Mouse (Mus musculus) small intestine, adult 2 months (tissue): Measurements from ENCODE around the gene Cd2. TPM values are rescaled to one million over a fixed set of nuclear protein-coding genes. Genes with fewer than 3 reads are reported as not detected.

Experiments used
- H3K27ac ChIP-seq: fragments of 200-500 bp; 2 replicates; pipeline ENCODE4 v1.5.1; 2012; ENCODE audit warnings: low read depth, low read length, control low read depth, inconsistent platforms; ENCODE audit not compliant: insufficient read depth
- H3K27me3 ChIP-seq: fragments of 200-500 bp; 2 replicates; pipeline ENCODE4 v1.6.1; 2012; ENCODE audit warnings: mild to moderate bottlenecking, moderate library complexity, low read length, inconsistent platforms; ENCODE audit not compliant: control insufficient read depth, insufficient read depth
- H3K36me3 ChIP-seq: fragments of 200-500 bp; 2 replicates; pipeline ENCODE4 v1.6.1; 2012; ENCODE audit warnings: mild to moderate bottlenecking, low read length, control low read depth, inconsistent platforms; ENCODE audit not compliant: control insufficient read depth, insufficient read depth
- H3K4me1 ChIP-seq: fragments of 200-500 bp; 2 replicates; pipeline ENCODE4 v1.6.1; 2012; ENCODE audit warnings: low read length, inconsistent platforms, mixed read lengths; ENCODE audit not compliant: control insufficient read depth, insufficient read depth, insufficient read length
- H3K4me3 ChIP-seq: fragments of 200-500 bp; 2 replicates; pipeline ENCODE4 v1.5.1; 2012; ENCODE audit warnings: low read depth, mild to moderate bottlenecking, control low read depth, inconsistent platforms, low read length, moderate library complexity
- CTCF ChIP-seq: fragments of 200-500 bp; IDR thresholded peaks from 2 replicates; pipeline ENCODE4 v1.5.1; 2012; ENCODE audit warnings: low read depth, mild to moderate bottlenecking, control low read depth, inconsistent platforms, low read length, moderate library complexity, mixed read lengths; ENCODE audit not compliant: insufficient replicate concordance, insufficient read length; ENCODE audit errors: extremely low read depth
- POLR2A ChIP-seq: fragments of 200-500 bp; IDR thresholded peaks from 2 replicates; pipeline ENCODE4 v1.6.1; 2012; ENCODE audit warnings: low read depth, mild to moderate bottlenecking, control low read depth, inconsistent platforms, low read length, moderate library complexity
- WGBS: fragments of 180-500 bp; shearing (Covaris S2); methylation state at CpG from one replicate; pipeline ENCODE4 v1.1.7; 2018; 5-methylcytosine and 5-hydroxymethylcytosine counted together
- polyA plus RNA-seq: library from polyadenylated mRNA; depleted of rRNA; stranded (reverse); fragments of >200 nt; gene quantifications from 2 replicates; pipeline ENCODE4 v1.2.3, GENCODE M21; 2012

Cd2 gene
- polyA plus RNA-seq, 1 experiment, result 2.1 TPM

DNA sequence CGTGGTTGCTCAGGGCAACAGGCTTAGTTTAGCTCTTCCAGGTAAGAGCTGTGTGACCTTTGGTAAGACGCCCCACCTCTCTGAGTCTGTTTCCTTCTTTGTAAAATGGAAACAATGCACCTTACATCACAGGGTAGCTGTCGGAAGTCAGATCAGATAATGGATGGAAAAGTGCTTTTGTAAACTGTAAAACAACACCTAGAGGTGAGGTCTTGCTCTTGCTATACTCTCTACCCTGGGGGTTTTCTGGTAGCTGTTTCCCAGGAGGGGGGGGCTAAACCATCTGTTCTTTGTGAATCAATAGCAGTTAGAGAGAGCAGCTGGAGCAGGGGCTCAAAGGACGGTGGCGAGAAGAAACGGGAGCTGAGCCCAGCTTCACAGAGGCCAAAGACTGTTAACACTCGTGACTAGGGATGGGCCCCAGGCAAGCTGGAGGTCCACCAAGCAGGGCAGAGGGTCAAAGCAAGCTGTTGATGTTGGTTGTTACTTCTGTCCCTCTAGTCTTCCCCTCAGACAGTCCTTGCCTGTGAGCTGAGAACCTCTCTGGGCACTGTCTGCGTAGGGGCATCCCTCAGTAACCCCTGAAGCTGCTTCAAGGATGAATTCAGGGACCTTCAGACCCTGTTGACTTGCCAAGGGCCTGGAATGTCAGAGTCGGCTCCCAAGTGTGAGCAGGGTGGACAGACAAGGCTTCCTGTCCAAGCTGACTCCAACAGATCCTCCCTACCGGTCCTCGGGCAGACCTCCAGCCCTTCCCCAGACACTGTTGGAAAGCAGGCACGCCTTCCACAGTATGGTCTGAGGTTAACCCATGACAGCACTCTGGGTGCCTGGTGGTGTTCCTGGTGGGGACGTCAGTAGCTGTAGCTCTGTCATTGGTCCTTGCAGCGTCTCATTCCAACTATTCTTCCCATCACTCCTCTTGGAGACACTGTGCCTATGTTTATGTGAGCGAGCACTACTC is 7.1 kb downstream of the Cd2 start:
- TF ChIP-seq POLR2A, result no peak
- Histone ChIP-seq H3K4me3 (no peak overlapping the region), H3K36me3 (no peaks in the 10 kb centered on the region), H3K27ac (peak overlapping the region; percentile 44), H3K4me1 (peaks cover 4% of the 10 kb centered on the region; the same call in 1 of the 2 replicates), H3K27me3 (no peaks in the 10 kb centered on the region)
- WGBS, result 27% methylated on average over 15 of the region's 15 CpGs

DNA sequence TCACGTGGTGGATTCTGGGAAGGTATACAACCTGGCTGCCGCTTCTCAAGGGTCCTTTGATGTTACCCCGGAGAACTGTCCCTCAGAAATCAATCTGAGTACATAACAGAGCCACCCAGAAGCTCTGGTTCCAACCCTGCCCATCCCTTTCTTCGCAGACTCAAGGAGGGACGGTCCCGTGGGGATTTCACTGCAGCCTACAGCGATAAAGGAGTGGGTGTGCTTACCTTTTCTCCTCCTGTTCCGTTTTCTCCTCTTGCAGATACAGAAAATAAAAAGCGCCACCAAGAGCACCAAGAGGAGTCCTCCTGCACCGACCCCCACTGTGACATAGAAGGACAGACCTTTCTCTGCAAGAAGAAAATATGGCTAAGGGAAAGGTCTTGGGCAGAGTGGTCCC is 8.2 kb downstream of the Cd2 start:
- Histone ChIP-seq H3K27ac (no peak overlapping the region), H3K36me3 (no peaks in the 10 kb centered on the region), H3K4me1 (peaks cover 4% of the 10 kb centered on the region; the same call in 1 of the 2 replicates), H3K27me3 (no peaks in the 10 kb centered on the region), H3K4me3 (no peak overlapping the region)
- WGBS, result 73% methylated on average over 10 of the region's 10 CpGs
- TF ChIP-seq POLR2A (no peak), CTCF (no peak)

DNA sequence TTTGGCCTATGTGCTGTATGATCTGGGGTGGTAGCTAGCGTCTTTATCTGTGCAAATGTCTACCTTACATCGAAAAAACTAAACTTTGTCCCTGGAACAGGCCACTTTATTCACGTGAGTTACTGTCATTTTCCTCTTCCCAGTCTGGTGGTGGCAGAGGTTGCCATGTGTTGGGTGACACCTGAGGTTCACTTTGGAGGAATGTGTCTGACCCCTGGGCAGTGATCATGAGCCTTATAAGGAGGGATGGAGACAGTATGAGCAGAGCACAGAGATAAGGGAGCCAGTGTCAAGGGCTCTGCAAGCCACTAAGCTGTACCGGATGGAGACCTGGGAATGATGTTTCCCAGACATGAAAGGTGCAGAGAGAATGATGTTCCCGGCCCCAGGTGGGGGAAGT is 9.3 kb downstream of the Cd2 start:
- TF ChIP-seq POLR2A, result no peak
- TF ChIP-seq CTCF, result no peak
- H3K27ac ChIP-seq, result no peak overlapping the region
- H3K36me3 ChIP-seq, result no peaks in the 10 kb centered on the region
- no peak overlapping the region for H3K4me3 ChIP-seq
- WGBS, result 89% methylated on average over 5 of the region's 5 CpGs
- H3K4me1 ChIP-seq, result peaks cover 4% of the 10 kb centered on the region; the same call in 1 of the 2 replicates
- H3K27me3 ChIP-seq, result no peaks in the 10 kb centered on the region

DNA sequence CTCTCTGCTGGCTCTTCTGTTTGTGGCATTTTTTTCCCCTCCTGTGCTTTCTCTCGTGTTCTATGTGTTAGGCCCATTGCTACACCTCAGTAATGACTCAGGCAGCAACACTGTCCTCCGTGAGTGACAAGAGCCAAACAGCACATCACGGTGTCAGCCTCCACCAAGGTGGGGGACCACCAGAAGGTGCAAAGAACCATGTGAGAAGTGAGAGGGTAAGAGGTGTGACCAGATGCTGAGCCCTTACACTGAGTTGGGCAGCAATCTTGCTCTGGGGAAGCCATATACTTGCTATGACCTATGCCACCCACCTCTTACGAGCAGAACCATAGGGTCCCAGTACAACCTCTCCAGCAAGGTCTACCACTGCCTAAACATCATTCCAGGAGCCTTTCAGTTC is 9.9 kb downstream of the Cd2 start:
- 86% methylated on average over 4 of the region's 4 CpGs for WGBS
- H3K4me1 ChIP-seq, result peaks cover 4% of the 10 kb centered on the region; the same call in 1 of the 2 replicates
- no peaks in the 10 kb centered on the region for H3K36me3 ChIP-seq
- H3K27me3 ChIP-seq, result no peaks in the 10 kb centered on the region
- H3K4me3 ChIP-seq, result no peak overlapping the region
- no peak overlapping the region for H3K27ac ChIP-seq
- TF ChIP-seq POLR2A (no peak), CTCF (no peak)

DNA sequence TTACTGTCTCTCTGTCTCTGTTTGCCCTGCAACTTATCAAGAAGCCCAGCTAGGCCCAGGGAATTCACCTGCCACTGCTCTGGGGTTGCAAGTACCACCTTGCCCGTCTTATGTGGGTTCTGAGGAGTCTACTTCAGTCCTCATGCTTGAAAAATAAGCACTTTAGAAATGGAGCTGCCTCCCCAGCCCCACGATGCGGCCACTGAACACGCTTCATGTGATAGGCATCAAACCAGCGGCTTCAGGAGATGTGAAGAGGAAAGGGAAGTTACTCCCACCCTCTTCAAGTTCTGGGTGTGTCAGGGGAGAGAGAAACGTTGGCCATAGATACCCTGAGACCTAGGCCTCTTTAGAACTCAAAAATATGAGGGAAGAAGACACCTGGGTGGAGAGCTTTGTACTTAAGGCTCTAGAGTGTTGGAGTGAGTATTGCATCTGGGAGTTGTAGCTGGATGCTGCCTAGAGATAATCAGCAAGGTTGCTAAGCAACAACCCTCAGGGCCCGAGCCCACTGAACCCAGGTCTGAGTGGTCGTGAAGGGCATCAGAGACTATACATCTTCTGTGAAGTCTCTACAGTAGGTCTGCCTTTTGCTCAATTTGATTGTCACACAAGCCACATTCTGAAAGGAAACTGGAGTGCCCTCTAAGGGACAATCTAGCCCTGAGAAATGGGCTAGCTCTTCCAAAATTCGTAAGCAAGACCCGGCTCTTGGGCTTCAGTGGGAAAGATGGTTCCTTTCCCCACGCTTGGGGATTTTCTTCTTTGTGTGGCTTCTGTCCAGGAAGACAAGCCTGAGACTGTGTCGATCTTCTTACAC is 11.0 kb downstream of the Cd2 start:
- Histone ChIP-seq H3K4me3 (no peak overlapping the region), H3K27me3 (no peaks in the 10 kb centered on the region), H3K27ac (no peak overlapping the region), H3K4me1 (peaks cover 4% of the 10 kb centered on the region; the same call in 1 of the 2 replicates), H3K36me3 (no peaks in the 10 kb centered on the region)
- 67% methylated on average over 12 of the region's 12 CpGs for WGBS
- TF ChIP-seq POLR2A, result no peak
- TF ChIP-seq CTCF, result no peak

DNA sequence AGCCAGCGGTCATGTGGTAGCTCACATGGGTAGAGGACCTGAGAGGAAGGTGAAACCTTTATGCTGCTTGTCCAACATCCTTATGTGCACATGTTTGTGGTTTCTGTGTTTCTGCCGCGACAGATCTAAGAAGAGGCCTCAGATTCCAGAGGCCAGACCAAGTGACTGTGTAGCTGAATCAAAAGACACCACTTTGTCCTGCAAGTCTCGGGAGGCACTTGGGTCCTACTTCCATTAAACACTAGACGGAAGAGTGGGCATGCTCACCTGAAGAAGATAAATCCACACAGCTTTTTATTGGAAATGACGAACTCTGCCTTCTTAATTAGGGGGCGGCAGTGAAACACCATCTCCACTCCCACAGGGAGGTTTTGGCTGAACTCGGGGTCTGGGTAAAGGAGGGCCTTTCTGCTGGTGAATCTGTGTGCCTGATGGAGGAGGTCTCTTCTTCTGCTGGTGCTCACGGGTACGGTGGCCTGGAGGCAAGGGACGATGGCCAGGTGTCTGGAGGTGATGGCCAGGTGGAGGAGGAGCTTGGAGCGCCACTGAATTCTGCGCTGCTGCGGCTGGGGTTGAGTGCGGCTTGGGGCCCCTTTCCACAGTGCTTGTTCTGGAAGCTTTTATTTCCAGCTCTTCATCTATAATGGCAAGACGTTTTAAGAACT is 12.0 kb downstream of the Cd2 start:
- Histone ChIP-seq H3K27ac (no peak overlapping the region), H3K4me1 (peaks cover 4% of the 10 kb centered on the region; the same call in 1 of the 2 replicates), H3K4me3 (no peak overlapping the region), H3K36me3 (no peaks in the 10 kb centered on the region), H3K27me3 (no peaks in the 10 kb centered on the region)
- TF ChIP-seq CTCF, result no peak
- no peak for TF ChIP-seq POLR2A
- WGBS, result 83% methylated on average over 16 of the region's 16 CpGs
